ENCODE assay signal across 8 mouse cellular contexts in the genomic region with DNA sequence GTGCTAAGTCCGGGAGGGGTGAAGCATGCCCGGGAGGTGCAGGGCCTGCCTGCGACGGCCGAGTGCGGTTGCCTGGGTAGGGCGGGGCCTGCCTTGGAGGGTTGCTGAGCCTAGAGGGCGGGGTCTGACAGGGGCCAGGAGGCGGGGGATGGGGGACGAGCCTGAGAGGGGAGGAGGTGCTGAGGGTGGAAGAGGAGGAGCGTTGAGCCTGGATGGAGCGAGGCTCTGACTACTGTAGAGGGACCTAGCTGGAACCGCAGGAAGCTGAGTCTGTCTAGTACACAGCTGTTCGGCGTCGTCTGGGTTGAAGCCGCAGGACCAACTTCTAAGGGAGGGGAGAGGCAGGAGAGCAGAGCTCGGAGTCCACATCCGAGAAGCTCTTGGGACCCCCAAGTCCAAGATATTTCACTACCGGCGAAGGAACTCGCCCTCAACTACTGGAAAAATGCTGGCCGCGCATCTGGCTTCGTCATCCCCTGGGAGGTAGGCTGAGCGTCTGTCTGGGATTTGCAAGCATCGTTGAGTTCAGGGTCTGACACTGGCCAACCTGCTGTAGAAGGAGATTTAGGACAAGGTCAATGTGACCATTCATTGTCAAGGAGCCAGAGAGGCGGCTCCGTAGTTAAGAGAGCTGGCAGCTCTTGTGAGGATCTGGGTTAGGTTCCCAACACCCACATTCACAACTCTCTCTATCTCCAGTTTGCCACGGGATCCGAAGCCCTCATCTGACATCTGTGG. TPM values are rescaled to one million over a fixed set of nuclear protein-coding genes. Genes with fewer than 3 reads are reported as not detected.
DNase-seq lines count a peak whose midpoint lies in the region; ATAC-seq lines count a peak whose summit lies in the region.

A gene (plus strand): TSS at position 112 of the 738 bp plus-strand sequence.

- peak; percentile 74 for ATAC-seq in frontal cortex, adult (ENCODE audit: low TSS enrichment)
- peak; percentile 89 for ATAC-seq in midbrain, embryonic 11.5 days (ENCODE audit: low FRiP score)

- no peaks in the 10 kb centered on the region for H3K9me3 ChIP-seq in midbrain, embryonic 11.5 days (ENCODE audit: control insufficient read depth, low read length)

- WGBS in midbrain, embryonic 11.5 days = 3% methylated on average over 31 of the region's 31 CpGs

- H3K27me3 ChIP-seq in midbrain, embryonic 11.5 days (ENCODE audit: control insufficient read depth, insufficient read depth, low read length) = peaks cover 62% of the 10 kb centered on the region

- peaks cover 15% of the 10 kb centered on the region for H3K4me1 ChIP-seq in midbrain, embryonic 11.5 days (ENCODE audit: control insufficient read depth, insufficient read depth, low read length)

- peak within 1 kb of the TSS; percentile 55 for H3K4me2 ChIP-seq in midbrain, embryonic 11.5 days

- H3K27ac ChIP-seq in midbrain, embryonic 11.5 days (ENCODE audit: low read depth, low read length) = no peak within 1 kb of the TSS

- peak within 1 kb of the TSS; percentile 27 for H3K4me3 ChIP-seq in midbrain, embryonic 11.5 days (ENCODE audit: low read depth, low read length)

- intact Hi-C loops in left cerebral cortex, postnatal 4 days (cut with DNase I) = no loop called here

- no peaks in the 10 kb centered on the region for H3K36me3 ChIP-seq in midbrain, embryonic 11.5 days (ENCODE audit: control insufficient read depth, insufficient read depth, low read length)

- H3K9ac ChIP-seq in midbrain, embryonic 11.5 days (ENCODE audit: low read length) = peak within 1 kb of the TSS; percentile 33

- no peak for DNase-seq in frontal cortex, postnatal 25 days (ENCODE audit: low spot score in 2 of 2)
- DNase-seq in embryo, embryonic 10 days (ENCODE audit: low spot score) = peak; percentile 90
- DNase-seq in gastrocnemius, postnatal 25 days = peak; percentile 91
- peak; percentile 90 for DNase-seq in induced T-regulatory cell, adult 2 months (ENCODE audit: low read depth)
- DNase-seq in left cerebral cortex, postnatal 4 days = peak; percentile 83
- peak; percentile 97 for DNase-seq in midbrain, embryonic 11.5 days (ENCODE audit: low spot score, missing footprints)
- DNase-seq in spleen, postnatal 14 days (ENCODE audit: low spot score in 2 of 2) = peak; percentile 52 to 55

RNA-seq across cellular contexts. Expression of the gene that starts here (rescaled TPM):
- total RNA-seq in gastrocnemius, postnatal 25 days (2021) = under 1 TPM; 0.74 to 0.83 TPM
- total RNA-seq in left cerebral cortex, postnatal 4 days (2021) = 1 to 10 TPM; 1.8 to 2.4 TPM
- 0.47 and 0.61 TPM in 2 replicates for polyA plus RNA-seq in midbrain, embryonic 11.5 days (2014; fragmentation: Nextera tagmentation; extraction: Ambion mirVana)

Comparison
In these comparisons a context has a peak if more than half of its experiments do, and no peak if none do; other contexts are left out.
1. Peak in DNase-seq in gastrocnemius, postnatal 25 days; RNA of the gene not detected or under 1 TPM.
2. Peak in DNase-seq, ATAC-seq, H3K4me3 ChIP-seq, H3K9ac ChIP-seq and H3K4me2 ChIP-seq in midbrain, embryonic 11.5 days; RNA of the gene not detected or under 1 TPM.
3. DNase-seq: peak in embryo, embryonic 10 days (single experiment), induced T-regulatory cell, adult 2 months (single experiment), left cerebral cortex, postnatal 4 days (single experiment) and spleen, postnatal 14 days (2 of 2); none in frontal cortex, postnatal 25 days (0 of 2).